Mouse (Mus musculus) liver, embryonic 14.5 days (tissue): ENCODE data around the gene 1810037I17Rik. TPM values are rescaled to one million over a fixed set of nuclear protein-coding genes. Genes with fewer than 3 reads are reported as not detected.
A peak's percentile ranks its signal among the peaks of the same experiment; 100 is the strongest.

Experiments
- ATAC-seq: fragments of 200-750 bp; cut with Nextera tagmentation; 2 replicates; pipeline ENCODE4 v1.8.0; 2017; ENCODE audit warnings: moderate number of reproducible peaks, mild to moderate bottlenecking, moderate library complexity; ENCODE audit not compliant: insufficient read depth
- DNase-seq, 3 experiments: peaks; one replicate each; pipeline ENCODE4 v3.0.0-alpha.2; 2012 to 2013; ENCODE audit warnings: low read depth in 3 of 3, low spot score in 3 of 3
- H3K27ac ChIP-seq: fragments of 300-500 bp; sonication (generic); 2 replicates; pipeline ENCODE4 v1.5.1; 2014; ENCODE audit warnings: moderate library complexity, mild to moderate bottlenecking, control low read depth, inconsistent platforms
- H3K27me3 ChIP-seq: fragments of 300-500 bp; sonication (generic); 2 replicates; pipeline ENCODE4 v1.6.1; 2014; ENCODE audit warnings: mild to moderate bottlenecking, low read length, moderate library complexity; ENCODE audit not compliant: control insufficient read depth, insufficient read depth
- H3K36me3 ChIP-seq: fragments of 300-500 bp; sonication (generic); replicated peaks from 2 replicates; pipeline ENCODE4 v1.6.1; 2014; ENCODE audit warnings: low read depth; ENCODE audit not compliant: control insufficient read depth, insufficient read depth
- H3K4me1 ChIP-seq, 2 experiments: fragments of 200-500 bp in 1 of 2; fragments of 300-500 bp in 1 of 2; sonication (generic) in 1 of 2; replicated peaks; 2 replicates each; pipeline ENCODE4 v1.6.1; 2012 to 2014; ENCODE audit warnings: antibody characterized with exemption in 1 of 2, inconsistent platforms in 1 of 2, low read length in 1 of 2; ENCODE audit not compliant: control insufficient read depth in 2 of 2, insufficient read depth in 2 of 2
- H3K4me2 ChIP-seq: fragments of 300-500 bp; sonication (generic); 2 replicates; pipeline ENCODE4 v1.6.1; 2014; ENCODE audit warnings: low read depth, mild to moderate bottlenecking, control low read depth, moderate library complexity
- H3K4me3 ChIP-seq, 2 experiments: fragments of 200-500 bp in 1 of 2; fragments of 300-500 bp in 1 of 2; sonication (generic) in 1 of 2; 2 replicates each; pipeline ENCODE4 v1.5.1; 2012 to 2014; ENCODE audit warnings: low read depth in 2 of 2, low read length in 2 of 2, mild to moderate bottlenecking in 2 of 2, control low read depth in 1 of 2, inconsistent platforms in 1 of 2, moderate library complexity in 1 of 2; ENCODE audit not compliant: insufficient read depth in 1 of 2
- H3K9ac ChIP-seq: fragments of 300-500 bp; sonication (generic); replicated peaks from 2 replicates; pipeline ENCODE4 v1.6.1; 2014; ENCODE audit warnings: mild to moderate bottlenecking, control low read depth, moderate library complexity
- H3K9me3 ChIP-seq: fragments of 300-500 bp; sonication (generic); 2 replicates; pipeline ENCODE4 v1.6.1; 2016; ENCODE audit warnings: low read length, mixed read lengths; ENCODE audit not compliant: control insufficient read depth
- CTCF ChIP-seq: IDR thresholded peaks from 2 replicates; pipeline ENCODE4 v1.5.1; 2016; ENCODE audit warnings: antibody characterized with exemption, low read depth, control low read depth
- EP300 ChIP-seq: IDR thresholded peaks from 2 replicates; pipeline ENCODE4 v1.6.1; 2016; ENCODE audit warnings: antibody characterized with exemption, low read depth
- WGBS: fragments of 180-500 bp; shearing (Covaris S2); extraction: QIAGEN DNeasy Blood & Tissue Kit; methylation state at CpG from one replicate; pipeline ENCODE4 v1.1.7; 2014; ENCODE audit not compliant: insufficient replicate concordance; 5-methylcytosine and 5-hydroxymethylcytosine counted together
- polyA plus RNA-seq, 2 experiments: library from polyadenylated mRNA; depleted of rRNA in 1 of 2; stranded (reverse) in 1 of 2; unstranded in 1 of 2; fragments of >200 nt; fragmentation: Nextera tagmentation in 1 of 2; extraction: Ambion mirVana in 1 of 2; gene quantifications; 2 replicates each; pipeline versions ENCODE4 v1.2.1 to v1.2.3; 2012 to 2014

The 1810037I17Rik gene
- polyA plus RNA-seq (2012; rRNA removed) = 37.6 and 50.6 TPM in 2 replicates
- polyA plus RNA-seq (2014; fragmentation: Nextera tagmentation; extraction: Ambion mirVana) = 110 and 111 TPM in 2 replicates

DNA sequence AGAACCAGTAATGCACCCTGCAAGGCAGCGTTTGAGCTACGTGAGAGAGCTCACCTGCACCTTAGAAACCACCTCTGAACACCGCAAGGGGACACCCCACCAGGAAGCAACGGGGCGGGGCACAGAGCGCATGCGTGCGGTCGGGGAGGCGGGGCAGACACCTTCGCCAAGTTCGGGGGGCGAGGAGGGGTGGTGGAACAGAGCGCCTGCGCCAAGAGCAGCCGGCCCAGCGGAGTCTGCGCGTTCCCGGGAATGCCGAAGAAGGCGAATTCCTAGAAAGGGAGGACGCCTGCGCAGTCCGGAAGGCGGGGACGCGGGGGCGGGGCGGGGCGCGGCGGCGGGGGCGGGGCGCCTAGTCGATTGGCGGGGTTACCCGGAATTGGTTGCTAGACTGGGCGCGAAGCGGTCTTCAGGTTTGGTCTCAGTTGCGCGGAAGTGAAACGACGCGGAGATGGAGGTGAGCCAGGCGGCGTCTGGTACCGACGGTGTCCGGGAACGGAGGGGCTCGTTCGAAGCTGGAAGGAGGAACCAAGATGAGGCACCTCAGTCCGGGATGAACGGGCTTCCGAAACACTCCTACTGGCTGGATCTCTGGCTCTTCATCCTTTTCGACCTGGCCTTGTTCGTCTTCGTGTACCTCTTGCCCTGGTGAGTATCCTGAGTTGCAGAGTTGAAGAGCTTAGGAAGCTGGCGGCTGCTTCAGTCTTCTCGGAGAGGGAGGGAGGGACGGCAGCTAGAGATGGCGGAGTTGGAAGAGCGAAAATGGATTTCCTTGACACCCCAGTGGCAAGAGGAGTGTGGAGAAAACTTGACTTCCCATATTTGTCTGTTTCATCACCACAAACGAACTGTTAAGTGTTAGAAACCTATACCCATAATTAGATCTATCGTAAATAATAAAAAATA lies at the start of gene 1810037I17Rik:
1810037I17Rik (plus strand) TSS at position 195 of the 906 bp plus-strand sequence.
- DNase-seq = peak; percentile 73 to 86 (median 80)
- peak; percentile 94 for ATAC-seq
- peak within 1 kb of the TSS; percentile 79 for H3K9ac ChIP-seq
- peaks cover 11 to 20% of the 10 kb centered on the region in 2 experiments for H3K4me1 ChIP-seq
- H3K36me3 ChIP-seq = peaks cover 6% of the 10 kb centered on the region
- no peaks in the 10 kb centered on the region for H3K9me3 ChIP-seq
- under 1% methylated on average over 68 of the region's 68 CpGs for WGBS
- TF ChIP-seq EP300 (no peak), CTCF (peak; percentile 78)
- peak within 1 kb of the TSS; percentile 85 for H3K4me2 ChIP-seq
- peak within 1 kb of the TSS; percentile 80 for H3K27ac ChIP-seq
- H3K27me3 ChIP-seq = no peaks in the 10 kb centered on the region
- peak within 1 kb of the TSS; percentile 69 to 80 for H3K4me3 ChIP-seq

- ATAC-seq (no peak), DNase-seq (no peak)
- no peak overlapping the region for H3K4me3 ChIP-seq
- H3K4me2 ChIP-seq = no peak overlapping the region
- H3K27me3 ChIP-seq = no peaks in the 10 kb centered on the region
- no peaks in the 10 kb centered on the region for H3K36me3 ChIP-seq
- H3K27ac ChIP-seq = no peak overlapping the region
- no peaks in the 10 kb centered on the region for H3K4me1 ChIP-seq
- TF ChIP-seq CTCF (no peak), EP300 (no peak)
- no peak overlapping the region for H3K9ac ChIP-seq
- 38% methylated on average over 2 of the region's 2 CpGs for WGBS
- no peaks in the 10 kb centered on the region for H3K9me3 ChIP-seq
Measured at GRCm38 (mm10) chr3:122876870-122877269, 47.1 kb upstream of the 1810037I17Rik start.

DNA sequence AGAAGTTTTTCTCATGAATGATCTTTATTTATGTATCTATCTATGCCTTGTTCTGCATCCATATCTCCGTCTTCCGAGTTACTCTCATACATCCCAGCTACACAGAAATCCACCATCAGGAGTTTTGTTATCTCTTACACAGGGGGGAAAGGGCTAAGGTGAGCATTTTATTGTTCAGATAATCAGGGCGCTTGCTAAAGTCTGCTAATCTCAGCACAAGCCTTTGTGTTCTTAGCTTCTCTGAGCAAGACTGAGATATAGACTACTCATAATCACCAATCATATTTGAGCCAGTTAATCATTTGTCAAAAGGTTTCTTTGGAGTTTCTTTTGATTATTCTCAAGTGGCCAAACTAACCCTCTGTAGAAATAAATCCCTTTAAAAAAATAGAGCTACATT lies 46.5 kb upstream of the 1810037I17Rik start:
- Histone ChIP-seq H3K4me1 (no peaks in the 10 kb centered on the region), H3K4me2 (no peak overlapping the region), H3K27me3 (no peaks in the 10 kb centered on the region), H3K36me3 (no peaks in the 10 kb centered on the region), H3K4me3 (no peak overlapping the region), H3K9ac (no peak overlapping the region), H3K27ac (no peak overlapping the region), H3K9me3 (no peaks in the 10 kb centered on the region)
- no peak for DNase-seq
- no peak for ATAC-seq
- WGBS = 60% methylated on average over 3 of the region's 3 CpGs
- TF ChIP-seq EP300 = no peak
- TF ChIP-seq CTCF = no peak

GRCm38 (mm10) chr3:122878705-122879315 lies 45.2 kb upstream of the 1810037I17Rik start:
- Histone ChIP-seq H3K27me3 (no peaks in the 10 kb centered on the region), H3K9ac (no peak overlapping the region), H3K36me3 (no peaks in the 10 kb centered on the region), H3K4me1 (no peaks in the 10 kb centered on the region), H3K4me3 (no peak overlapping the region), H3K27ac (no peak overlapping the region), H3K4me2 (no peak overlapping the region), H3K9me3 (no peaks in the 10 kb centered on the region)
- DNase-seq (no peak), ATAC-seq (no peak)
- 68% methylated on average over 8 of the region's 8 CpGs for WGBS
- TF ChIP-seq CTCF (no peak), EP300 (no peak)
